Mouse (Mus musculus) heart, adult 18-20 months (tissue): ENCODE results near the gene Gm49384. TPM values are rescaled to one million over a fixed set of nuclear protein-coding genes. Genes with fewer than 3 reads are reported as not detected.

Source experiments
- DNase-seq, 2 experiments: peaks; one replicate each; pipeline ENCODE4 v3.0.0; 2021 to 2022; ENCODE audit warnings: mixed read lengths in 1 of 2
- total RNA-seq, 2 experiments: library from RNA; stranded (reverse); gene quantifications; 2 replicates each; pipeline ENCODE4 v1.2.3; 2021

The Gm49384 gene
- total RNA-seq, 2 experiments from 2014 or later, result 1.7 to 2.5 TPM

DNA sequence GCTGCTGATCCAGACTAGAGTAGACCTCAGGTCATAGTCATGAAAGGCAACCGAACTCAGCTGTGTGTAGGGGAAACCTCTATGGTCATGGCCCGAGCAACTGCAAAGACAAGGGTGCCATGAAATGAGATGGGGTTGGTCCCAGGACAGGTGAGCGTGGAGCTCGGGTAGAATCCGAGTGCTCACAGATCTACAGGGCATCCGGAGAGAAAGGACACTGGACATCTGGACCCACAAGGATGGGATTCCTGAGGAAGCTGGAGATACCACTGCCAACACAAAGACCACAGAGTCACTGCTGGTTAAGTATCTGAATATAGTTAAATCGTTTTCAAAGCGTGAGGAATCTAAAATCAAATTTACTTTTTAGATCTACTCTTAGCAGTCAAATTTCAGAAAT, 3.3 kb upstream of the Gm49384 start:
- no peak for DNase-seq

DNA sequence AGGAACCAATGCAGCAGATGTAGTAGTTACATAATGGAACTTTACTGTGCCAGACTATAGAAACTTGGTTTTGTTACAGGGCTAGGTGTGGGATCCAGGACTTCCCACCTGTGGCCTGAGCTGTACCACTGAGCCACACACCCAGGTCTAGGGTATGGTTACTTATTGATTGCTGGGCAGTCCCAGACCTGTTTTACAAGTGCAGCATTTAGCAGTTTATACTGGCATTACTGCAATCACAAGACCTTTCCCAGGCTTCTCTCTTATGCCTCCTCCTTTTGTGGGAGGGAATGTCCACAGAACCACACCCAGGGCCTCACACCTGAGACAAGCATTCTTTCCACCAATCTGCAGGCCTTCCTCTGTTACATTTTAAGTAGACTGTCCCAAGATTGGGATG, 5.1 kb downstream of the Gm49384 start:
- DNase-seq, result no peak

DNA sequence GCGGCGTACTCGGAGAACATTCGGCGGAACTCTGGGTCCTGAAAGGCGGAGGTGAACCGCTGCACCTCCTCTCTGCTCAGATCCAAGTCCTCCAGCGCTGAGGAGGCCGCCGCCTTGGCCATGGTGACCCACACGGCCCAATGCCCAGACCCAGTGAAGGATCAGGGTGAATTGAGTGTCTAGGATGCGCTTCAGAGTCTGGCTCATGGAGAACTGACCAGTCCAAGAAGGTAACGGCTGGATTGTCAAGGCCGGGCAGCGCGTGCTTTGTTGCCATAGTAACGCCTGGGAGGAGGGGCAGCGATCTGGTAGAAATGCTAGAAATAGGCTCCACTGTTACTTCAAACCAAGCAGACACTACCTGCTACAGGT, 5.9 kb downstream of the Gm49384 start, which contains the start of gene Dnaaf2:
Dnaaf2 (minus strand) TSS at position 266 of the 372 bp plus-strand sequence.
- DNase-seq, result peak; percentile 61 to 71

DNA sequence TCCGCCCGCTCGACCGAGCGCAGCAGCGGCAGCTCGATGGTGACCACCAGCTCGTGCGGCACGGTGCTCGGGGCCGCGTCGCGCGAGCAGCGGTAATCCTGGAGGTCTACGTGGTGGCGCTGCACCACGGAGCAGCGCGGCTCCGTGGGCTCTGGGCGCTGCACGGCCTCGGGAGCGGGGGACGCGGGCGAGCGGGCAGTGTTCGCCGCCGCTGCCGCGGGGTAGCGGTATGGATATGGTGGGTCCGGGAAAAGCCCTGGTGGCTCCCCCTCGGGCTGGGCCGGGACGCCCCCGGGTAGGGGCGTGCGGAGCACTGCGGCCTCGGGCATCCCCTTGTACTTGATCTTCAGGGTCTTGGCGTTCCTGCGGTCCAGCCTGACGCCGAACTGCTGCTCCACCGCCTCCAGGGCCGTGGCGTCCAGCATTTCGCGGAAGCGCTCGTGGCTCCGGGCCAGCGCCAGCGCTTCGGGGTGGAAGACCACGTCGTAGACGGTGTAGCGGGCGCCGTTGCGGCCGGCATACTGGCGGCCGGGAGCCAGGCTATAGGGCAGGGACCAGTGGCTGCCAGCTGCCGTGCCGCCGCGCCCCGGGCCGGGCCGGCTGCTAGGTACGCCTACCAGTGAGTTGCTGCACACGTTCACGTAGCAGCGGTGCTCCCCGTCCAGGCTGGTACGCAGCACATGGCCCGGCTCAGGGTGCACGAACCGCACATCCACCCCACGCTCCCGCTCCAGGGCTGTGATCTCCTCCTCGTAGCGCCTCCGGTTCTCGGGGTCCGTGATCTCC, 6.5 kb downstream of the Gm49384 start:
- peak; percentile 60 to 70 for DNase-seq

DNA sequence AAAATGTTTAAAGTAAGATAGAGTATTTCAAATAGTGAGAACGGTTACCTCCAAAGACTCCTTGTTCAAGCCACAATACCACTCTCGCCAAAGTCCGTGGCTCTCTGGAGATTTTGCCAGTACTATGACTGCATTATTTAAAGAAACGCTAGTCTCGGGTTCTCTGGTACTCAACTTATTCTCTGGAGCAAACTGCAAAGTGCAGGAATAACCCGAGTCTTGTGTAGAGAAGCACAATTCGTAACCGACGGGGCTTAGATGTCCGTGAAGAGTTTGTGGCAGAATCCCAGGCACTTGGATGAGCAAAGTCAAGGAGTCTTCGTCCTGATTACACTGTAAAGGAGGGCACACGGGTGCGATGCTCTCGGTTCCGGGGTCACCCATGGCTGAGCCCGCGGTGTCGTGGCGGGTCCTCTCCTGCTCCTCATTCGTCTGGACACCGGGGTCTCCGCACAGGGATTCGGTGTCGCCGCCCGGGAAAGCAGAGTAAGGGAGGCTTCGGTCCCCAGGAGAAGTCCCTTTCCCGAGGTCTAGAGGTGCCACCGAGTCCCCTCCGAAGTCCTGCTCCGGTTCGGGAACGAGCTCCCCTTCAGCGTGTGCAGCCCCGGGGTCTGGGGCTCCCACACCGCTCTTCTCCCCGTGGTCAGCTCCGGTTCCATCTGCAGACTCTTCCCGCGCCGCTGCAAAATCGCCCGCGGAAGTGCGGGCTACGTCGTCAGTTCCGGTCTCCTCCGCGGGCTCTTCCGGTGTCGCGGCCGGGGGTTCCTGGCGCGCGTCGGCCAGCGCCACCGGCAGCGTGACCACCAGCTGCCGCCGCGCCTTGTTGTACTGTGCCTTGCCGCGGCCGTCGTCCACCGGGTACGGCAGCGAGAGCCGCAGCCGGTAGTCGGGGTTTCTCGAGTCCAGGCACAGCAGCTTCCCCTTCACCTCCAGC, 7.4 kb downstream of the Gm49384 start, which contains the start of gene Gm49383:
Gm49383 (minus strand) TSS at position 661 of the 934 bp plus-strand sequence.
- peak; percentile 77 to 78 for DNase-seq

DNA sequence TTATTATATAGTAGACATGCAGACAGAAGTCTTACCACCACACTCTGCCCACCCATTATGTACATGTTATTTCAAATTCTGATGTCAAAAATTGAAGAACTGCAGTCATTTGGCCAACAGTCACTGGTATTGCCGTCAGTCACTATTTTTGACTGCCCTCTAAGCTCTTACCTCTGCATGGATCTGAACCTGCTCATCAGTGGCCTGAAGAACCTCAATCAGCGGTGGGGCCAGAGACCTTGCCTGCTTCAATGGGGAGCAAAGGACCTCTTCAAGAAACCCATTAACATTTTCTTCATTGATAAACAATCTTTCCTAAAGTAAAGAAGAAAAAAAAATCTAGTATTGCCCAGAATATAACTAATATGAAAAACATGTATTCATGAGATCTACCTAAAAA, 11.4 kb downstream of the Gm49384 start:
- DNase-seq, result no peak

DNA sequence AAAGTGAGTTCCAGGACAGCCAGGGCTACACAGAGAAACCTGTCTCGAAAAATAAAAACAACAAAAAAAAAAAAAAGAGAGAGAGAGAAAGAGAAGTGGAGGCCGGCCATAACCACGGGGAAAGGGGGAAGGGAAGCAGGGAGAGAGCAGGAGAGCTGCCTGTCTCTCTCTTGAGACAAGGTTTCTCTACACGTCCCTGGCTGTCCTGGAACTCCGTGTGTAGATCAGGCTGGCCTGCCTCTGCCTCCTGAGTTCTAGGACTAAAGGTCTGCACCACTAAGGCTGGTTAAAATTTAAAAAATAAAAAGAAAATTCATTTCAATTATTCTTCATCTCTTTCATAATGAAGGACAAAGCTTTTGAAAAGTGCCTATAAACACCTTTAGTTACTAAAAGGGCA, 12.7 kb downstream of the Gm49384 start:
- DNase-seq, result no peak

DNA sequence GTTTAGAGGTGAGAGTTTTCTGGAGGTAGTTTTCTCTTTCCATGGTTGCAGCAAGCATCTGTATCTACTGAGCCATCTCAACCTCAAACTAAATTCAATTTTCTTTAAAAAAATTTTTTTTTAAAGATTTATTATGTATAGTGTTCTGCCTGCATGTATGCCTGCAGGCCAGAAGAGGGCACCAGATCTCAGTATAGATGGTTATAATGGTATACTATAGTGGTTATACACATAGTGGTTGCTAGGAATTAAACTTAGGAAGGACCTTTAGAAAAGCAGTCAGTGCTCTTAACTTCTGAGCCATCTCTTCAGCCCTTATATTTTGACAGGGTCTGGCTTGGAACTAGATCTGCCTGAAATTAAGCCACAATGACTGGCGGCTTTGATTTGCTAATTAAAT, 13.5 kb downstream of the Gm49384 start:
- no peak for DNase-seq

DNA sequence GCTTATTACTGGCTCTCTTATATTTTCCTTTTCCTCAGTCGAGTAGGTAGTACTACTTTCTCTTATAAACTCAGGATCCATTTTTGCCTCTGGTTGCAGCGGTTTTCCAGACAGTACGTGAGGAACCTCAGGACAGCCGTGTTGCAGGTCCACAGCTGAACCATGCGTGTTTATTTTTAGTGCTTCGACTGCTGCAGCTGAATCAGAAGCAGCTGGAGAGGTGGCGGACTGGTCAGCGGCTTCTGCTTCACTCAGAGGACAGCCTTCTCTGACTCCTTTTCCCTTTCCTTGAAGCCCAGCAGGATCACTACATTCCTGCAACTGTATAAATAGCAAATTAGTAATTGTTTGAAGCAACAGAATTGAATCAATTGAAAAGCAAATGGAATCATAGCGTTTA, 14.0 kb downstream of the Gm49384 start:
- DNase-seq, result no peak

DNA sequence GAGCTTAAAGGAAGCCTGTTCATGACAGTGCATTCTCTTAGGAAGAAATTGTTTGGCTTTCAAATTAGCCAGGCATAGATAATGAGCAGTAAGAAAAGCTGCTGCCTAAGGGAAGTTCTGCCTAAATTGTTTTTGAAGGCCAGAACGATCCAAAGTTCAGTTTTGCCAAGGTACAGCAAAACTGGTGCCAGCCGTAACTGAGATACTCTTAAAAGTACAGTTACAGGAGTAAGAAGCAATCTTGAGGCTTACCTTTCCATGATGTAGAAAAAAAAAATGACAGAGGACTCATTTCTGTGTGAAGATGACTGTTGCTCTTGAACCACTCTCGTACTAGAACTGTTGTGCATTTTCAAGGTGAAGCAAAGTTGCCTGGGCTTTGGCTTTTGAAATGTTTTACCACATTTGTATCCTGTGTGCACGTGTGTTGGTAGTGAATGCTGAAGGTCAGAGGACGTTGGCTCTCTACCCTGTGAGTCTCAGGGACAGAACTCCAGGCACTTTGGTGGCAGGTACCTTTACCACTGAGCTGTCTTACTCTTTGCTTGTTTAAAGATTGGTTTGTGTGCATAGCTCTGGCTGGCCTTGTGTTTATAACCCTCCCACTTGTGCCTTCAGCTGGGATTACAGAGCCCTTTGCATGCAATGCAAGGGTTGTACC, 17.1 kb downstream of the Gm49384 start:
- DNase-seq, result no peak

DNA sequence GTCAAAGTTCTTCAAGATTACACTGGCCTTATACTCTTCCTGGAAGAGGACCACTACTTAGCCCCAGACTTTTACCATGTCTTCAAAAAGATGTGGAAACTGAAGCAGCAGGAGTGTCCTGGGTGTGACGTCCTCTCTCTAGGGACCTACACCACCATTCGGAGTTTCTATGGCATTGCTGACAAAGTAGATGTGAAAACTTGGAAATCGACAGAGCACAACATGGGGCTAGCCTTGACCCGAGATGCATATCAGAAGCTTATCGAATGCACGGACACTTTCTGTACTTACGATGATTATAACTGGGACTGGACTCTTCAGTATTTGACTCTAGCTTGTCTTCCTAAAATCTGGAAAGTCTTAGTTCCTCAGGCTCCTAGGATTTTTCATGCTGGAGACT, 18.7 kb downstream of the Gm49384 start:
- no peak for DNase-seq

DNA sequence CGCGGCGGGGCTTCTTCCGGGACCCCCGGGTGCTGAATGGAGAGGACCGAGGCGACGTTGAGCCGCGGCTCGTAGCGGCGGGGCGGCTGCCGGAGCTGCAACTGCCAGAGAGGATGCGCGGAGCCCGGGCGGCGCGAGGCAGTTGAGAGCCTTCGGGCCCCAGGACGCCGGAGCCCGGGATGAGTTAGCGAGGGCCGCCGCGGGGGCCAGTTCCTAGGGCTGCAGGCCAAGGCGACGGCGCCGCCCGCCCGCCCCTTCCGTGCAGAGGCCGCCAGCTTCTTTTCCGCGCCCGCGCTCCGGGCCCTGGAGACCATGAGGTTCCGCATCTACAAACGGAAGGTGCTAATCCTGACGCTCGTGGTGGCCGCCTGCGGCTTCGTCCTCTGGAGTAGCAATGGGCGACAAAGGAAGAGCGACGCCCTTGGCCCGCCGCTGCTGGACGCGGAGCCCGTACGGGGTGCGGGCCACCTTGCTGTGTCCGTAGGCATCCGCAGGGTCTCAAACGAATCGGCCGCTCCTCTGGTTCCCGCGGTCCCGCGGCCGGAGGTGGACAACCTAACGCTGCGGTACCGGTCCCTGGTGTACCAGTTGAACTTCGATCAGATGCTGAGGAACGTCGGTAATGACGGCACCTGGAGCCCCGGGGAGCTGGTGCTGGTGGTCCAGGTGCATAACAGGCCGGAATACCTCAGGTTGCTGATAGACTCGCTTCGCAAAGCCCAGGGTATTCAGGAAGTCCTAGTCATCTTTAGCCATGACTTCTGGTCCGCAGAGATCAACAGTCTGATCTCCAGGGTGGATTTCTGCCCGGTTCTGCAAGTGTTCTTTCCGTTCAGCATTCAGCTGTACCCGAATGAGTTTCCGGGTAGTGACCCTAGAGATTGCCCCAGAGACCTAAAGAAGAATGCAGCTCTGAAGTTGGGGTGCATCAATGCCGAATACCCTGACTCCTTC, 19.4 kb downstream of the Gm49384 start:
- DNase-seq, result peak; percentile 74 to 79

DNA sequence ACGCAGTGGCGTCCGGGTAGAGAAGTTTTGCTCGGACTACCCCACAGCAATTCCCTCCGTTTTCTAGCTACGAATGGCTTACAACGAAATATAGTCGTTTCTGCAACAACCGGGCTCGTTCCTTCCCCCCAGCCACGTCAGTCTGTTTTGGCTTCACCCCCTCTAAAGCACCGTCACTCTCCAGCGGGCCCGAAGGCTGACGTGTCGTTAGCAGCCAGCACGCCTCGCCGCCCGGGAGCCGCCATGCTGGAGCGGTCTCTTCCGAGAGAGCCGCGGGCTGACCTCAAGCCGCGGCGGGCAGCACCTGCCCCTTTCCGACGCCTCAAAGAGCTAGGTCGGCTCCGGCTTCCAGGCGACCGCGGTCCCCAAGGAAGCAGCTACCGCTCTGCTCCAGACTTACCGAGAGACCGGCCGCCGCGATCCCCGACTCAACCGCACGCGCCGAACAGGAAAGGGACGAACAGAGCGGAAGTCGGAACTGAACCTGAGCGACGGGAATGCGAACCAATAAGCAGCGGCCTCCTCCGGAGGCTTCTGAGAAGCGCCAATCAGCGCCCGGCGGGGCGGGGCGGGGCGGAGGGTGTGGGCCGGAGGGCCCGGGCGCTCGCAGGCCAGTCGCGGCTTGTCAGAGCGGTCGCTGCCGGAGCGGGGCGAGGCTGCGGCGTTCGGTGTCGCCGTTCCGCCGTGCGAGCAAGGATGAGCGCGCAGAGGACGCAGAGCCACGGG, 20.3 kb downstream of the Gm49384 start, which contains the start of the genes Rpl36al and Mgat2:
Rpl36al (minus strand) TSS at position 501 of the 726 bp plus-strand sequence.
Mgat2 (plus strand) TSS at position 575 of the 726 bp plus-strand sequence.
- DNase-seq, result peak; percentile 99

DNA sequence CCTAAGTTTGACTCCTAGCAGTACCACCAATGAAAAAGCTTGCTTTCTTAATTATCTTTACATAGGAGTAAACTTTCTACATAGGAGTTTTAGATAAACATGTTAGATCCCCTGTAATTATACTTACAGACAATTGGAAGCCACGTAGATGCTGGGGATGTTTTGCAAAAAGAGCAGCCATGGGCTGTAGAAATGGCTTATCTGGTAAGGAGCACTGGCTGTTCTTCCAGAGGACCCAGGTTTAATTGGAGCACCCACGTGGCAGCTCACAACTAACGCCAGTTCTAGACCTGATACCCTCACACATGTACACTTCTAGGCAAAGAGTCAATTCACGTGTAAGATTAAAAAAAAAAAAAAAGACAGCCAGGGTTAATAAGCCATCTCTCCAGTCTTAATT, 22.3 kb downstream of the Gm49384 start:
- no peak for DNase-seq

DNA sequence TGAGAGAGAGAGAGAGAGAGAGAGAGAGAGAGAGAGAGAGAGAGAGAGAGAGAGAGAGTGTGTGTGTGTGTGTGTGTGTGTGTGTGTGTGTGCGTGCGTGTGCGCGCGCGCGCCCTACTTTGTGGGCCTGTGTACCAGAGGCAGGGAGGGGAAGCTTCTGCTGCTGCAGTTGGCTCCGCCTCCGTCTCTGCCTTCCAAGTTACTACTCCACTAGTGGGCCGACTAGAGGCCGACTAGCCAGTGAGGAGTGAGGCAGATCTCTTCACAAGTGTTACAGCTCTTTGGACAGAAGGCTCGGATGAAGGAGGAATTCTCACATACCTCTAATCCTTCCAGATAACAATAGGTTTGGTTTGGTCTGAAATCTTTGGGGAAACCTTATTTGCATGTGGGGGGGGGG, 24.7 kb downstream of the Gm49384 start:
- no peak for DNase-seq

DNA sequence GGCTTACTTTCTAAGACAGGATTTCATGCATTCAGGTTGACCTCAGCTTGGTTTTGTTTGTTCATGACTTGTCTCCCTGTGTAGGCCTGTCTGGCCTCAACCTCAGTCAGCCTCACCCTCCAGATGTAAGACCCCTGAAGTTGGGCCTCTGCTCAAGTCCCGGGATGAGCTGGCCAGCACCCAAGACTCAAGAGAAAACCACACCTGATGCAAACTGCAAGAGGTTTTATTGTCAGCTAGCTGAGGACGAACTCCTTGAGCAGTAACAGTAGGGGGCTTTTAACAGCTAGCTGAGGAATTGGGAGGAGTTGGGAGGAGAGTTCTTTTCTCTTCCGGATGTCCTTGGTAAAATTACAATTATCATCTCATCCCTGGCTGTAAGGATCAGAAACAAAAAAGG, 26.5 kb downstream of the Gm49384 start:
- DNase-seq, result no peak

DNA sequence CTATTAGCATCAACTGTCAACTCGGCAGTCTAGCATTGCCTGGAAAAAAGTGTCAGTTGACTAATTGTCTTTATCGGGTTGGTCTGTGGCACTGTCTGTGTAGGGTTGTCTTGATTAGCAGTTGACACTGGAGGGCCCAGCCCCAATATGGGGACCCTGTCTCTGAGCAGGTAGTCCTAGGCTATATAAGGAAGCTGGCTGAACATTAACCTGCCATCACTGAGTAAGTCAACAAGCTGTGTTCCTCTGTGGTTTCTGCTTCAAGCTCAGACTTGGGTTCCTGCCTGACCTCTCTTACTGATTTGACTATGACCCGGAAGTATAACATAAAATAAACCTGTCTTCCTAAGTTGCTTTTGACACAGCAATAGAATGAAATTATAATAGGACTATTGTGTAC, 28.1 kb downstream of the Gm49384 start:
- no peak for DNase-seq

DNA sequence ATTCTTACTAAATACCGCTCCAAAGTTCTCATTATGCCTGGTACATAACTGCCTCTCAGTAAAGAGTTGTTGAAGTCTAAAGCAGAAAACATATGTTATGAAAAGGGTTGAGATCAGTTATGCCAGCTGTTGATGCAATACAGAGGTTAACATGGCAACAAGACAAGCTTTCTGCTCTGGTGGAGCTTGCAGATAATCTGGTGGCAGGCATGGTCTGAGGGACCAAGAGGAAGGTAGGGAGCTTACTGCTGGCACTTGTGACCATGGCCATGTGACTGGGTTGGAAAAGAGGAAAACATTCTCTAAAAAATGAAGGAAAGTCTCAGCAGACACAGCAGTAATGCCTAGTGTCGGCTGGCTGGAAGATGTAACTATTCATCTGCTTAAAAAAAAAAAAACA, 32.8 kb downstream of the Gm49384 start:
- DNase-seq, result no peak

DNA sequence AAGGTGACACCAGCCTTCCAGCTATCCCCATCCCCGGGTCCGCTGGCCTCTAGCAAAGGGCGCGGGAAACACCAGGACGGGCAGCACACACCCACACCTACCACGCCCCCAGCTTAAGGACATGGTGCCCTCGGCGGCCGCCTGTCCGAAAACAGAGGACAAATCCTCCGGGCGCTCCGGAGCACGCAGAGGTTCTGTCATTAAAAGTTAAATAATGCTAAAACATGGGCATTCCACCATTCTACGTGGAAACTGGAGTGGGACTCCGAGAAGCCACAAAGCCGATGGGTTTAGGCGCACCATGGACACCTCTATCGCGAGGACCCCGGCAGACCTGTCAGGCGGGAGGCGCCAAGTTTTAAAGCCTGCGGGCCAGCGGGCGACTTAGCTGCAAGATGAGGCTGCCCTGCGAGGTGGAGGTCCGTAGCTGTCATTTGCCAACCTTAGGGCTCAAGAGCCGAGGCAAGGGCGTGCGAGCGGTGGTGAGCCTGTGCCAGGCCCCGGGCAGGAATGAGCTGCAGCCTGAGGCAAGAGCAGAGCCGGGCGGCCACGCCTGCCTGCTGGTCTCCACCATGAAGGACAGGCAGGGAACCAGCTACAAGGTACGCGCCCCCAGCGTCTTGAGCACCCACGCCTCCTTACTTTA, 35.5 kb downstream of the Gm49384 start, which contains the start of gene Lrr1:
Lrr1 (plus strand) TSS at position 354 of the 646 bp plus-strand sequence.
- peak; percentile 86 to 94 for DNase-seq
